Mouse (Mus musculus) T-helper 17 cell (primary cell): ENCODE results near the gene Blm.

Experiments used
- in situ Hi-C, 2 experiments: fragments of 300-600 bp; cut with MboI, MseI; formaldehyde crosslinking; loops; 1 replicate in 1 of 2; 2 replicates in 1 of 2; pipeline ENCODE4 v1.15.1; 2025; ENCODE audit warnings: high pct_unique_total_duplicates in 2 of 2

Blm gene

DNA sequence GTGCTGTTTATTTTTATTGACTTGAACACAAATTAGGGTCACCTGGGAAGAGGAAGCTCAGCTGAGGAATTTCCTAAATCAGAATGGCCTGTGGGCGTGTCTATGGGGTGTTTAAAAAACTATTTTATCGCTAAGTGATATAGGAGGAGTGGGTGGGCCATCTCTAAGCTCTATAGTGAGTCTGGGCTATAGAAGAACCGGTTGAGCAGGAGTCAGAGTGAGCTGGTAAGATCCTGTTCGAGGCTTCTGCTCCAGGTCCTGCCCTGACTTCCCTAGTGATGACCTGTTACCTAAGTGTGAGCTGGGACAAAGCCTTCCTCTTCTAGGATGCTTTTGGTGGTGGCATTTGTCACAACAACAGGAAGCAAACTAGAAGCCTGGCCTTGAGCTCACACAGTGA, 94.2 kb downstream of the Blm start:
- in situ Hi-C loops: no loop called here

DNA sequence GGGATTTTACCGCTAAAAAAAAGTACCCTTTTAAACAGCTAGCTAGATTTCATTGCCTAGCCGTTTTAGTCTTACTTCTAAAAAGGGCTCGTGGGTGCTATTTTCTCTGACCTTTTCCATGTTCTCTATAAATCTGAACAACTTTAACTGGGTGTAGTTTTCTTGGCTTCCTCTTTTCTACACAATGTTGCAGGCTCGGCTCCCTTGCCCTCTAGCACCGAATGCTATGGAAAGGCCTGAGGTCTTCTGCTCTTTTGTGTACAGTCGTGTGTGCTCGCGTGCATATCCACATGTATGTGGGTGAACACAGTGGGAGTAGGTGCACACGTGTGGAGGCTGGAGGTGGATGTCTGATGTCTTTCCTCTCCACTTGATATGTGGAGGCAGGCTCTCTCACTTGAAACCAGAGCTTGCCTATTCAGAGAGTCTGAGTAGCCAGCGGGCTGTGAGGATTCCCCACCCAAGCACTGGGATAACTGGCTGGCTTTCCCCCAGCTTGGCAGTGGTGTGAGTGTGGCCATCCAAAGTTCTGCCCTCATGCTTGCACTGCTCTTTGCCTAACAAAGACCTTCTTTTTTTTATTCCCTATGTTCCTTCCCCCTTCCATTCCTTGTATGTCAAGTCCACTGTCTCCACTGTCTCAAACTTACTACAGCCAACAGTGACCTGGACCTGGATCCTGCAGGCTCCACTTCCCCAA, 95.0 kb downstream of the Blm start:
- in situ Hi-C loops: no loop called here

DNA sequence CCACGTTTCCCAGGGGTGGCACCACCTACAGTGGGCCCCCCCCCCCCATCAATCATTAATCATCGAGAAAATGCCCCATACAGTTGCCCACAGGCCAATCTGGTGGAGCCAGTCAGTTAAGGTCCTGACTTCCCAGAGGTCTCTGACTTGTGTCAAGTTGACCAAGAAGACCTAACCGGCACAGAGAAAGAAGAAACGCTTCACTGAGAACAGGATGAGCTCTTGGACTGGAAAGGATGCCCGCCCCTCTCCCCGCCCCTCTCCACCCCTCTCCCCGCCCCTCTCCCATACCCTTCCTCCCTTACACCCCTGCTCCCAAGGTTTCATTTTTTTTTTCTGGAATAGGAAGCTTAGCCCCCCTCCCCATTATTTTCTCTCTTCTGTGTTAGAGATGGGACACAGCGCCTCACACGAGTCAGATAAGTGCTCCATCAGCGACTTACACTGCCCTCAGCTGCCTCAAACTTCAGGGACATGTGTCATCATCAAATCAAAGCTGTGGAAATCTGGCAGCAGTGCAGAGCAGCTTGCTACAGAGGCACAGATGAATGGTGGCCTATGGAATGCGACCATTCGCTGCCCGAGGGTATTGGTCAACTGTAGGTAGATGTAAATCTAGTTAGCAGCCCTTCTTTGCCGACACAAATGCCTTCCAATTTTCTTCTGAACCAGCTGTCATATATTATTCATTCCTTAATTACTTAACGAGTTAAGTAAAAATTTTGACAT, 95.7 kb downstream of the Blm start:
- in situ Hi-C loops: no loop called here

DNA sequence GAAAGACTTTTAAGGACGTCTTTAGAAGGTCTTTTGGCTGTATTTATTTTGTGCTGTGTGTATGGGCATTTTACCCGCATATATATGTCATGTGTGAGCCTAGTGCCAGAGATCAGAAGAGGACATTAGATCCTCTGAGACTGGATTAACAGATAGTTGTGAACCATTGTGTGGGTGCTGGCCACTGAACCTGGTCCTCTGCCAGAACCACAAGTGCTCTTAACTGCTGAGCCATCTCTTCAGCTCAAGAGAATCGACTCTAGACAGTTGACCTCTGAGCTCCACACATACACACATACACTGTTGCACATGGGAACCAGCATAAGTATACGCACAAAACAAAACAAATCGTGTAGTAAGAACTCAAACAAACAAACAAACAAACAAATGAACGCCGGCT, 98.3 kb downstream of the Blm start:
- in situ Hi-C loops: no loop called here

DNA sequence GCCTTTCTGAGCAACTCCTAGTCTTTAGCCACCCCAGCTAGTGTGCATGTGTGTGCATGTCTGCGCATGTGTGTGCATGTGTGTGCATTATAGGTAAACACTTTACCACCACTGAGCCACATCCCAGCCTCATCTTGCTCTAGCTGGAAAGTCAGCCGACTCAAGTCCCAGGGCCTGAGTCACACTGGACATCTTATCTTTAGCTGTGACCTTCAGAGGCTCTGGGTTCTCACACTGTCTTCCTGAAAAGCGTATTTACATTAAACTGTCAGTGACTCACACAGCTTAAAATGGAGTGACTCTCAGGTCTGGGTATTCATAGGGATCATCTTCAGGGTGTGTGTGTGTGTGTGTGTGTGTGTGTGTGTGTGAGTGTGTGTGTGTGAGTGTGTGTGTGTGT, 99.3 kb downstream of the Blm start:
- in situ Hi-C loops: no loop called here

DNA sequence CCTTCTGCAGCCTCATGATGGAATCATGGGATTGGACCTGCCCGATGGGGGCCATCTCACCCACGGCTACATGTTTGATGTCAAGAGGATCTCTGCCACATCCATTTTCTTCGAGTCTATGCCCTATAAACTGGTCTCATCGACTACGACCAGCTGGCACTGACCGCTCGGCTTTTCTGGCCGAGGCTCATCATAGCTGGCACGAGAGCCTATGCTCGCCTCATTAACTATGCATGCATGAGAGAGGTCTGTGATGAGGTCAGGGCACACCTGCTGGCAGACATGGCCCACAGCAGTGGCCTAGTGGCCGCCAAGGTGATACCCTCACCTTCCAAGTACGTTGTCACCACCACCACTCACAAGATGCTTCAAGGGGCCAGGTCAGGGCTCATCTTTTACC, 105.3 kb downstream of the Blm start:
- in situ Hi-C loops: no loop called here

DNA sequence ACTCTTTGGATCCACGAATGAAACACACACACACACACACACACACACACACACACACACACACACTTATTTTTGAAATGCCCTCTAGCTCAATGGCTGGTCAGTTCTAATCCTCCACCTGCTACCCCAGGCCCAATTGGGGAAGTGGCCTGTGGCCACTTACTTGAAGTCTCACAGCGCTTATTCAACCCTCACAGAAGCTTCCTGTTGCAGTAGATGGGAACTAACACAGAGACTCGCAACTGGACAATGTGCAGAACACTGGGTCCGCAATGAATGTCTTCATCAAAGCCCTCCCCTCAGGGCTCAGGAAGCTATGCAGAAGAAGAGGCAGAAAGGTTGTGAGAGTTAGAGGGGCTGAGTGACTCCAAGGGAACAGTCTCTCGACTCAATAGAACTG, 107.2 kb downstream of the Blm start:
- in situ Hi-C loops: no loop called here

DNA sequence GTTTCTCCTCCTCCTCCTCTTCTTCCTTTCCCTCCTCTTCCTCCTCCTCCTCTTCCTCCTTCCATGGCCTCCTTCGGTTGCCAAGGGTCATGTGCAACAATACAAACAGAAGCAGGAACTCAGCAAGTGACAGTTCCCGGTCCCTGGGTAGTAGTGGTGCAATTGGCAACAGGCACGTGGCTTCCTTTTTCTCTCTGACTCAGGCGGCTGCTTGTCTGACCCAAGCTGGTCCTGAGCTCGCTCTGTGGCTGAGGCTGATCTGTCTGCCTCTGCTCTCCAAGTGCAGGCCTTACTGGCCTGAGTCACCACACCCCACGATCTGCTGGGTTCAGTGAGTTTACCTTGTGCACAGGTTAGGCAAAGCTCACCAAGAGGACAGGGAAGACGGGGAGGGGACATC, 108.6 kb downstream of the Blm start:
- in situ Hi-C loops: no loop called here

DNA sequence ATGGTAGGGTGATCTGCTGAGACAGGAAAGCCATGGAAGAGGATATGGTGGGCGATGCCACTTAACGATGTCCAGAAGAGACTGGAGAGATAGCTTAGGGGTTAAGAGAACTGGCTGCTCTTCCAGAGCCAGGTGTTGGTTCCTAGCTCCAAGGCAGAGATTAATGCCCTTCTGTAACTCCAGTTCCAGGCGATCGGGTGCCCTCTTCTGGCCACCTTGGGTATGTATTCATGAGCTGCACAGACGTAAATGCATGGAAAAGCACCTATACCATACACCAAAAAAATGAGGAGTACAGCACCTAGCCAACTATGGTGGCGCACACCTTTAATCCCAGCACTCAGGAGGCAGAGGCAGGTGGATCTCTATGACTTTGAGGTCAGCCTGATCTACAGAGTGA, 110.2 kb downstream of the Blm start:
- in situ Hi-C loops: no loop called here

DNA sequence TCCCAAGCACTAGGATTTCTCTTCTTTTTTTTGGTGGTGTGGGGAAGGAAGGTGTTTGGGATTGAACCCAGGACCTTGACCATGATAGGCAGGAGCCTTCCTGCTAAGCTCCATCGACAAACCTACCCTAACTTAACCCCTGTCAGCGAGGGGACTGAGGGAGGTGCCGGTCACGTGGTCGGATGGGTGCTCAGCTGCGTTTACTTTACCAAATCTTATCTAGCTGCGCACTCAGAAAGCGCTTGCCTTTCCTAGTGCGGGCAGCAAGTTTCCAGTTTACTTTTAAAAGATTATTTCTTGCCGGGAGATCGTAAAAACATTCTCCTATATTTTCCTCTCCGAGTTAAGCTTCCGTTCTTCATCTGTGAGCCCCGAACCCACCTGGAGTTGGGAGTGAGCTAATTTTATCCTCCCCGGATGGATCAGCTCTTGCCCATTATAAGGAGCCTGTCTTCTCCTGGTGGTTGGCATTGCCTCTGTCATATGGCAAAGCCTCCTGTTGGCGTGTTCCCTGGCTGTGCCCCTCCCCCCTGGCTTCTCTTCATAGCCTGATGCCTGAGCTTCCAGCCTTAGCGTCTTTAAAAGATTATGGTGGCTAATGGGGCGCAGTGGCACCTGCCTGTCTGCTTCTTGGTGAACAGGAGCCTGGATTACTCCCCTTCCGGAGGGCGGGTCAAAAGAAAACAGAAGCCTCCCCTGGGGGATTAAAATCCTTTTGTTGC, 112.0 kb downstream of the Blm start:
- in situ Hi-C loops: no loop called here

DNA sequence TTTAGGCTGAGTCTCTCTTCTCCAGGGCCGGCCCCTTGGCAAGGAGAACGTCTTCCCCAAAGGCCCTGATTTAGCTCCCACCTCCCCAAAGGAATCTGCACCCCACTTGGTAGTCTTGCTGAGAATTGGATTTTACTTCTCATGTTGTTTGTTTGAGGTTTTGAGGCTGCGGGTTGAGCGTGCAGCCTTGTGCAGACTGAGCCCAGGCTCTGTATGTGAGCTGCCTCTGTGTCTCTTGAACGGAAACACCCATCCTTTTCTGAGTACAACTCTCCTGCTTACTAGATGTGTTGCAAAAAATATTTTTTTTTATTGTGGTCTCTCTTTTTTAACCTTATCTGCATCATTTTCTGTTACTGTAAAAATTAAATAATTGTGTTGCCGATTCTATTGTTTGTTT, 113.3 kb downstream of the Blm start:
- in situ Hi-C loops: no loop called here

DNA sequence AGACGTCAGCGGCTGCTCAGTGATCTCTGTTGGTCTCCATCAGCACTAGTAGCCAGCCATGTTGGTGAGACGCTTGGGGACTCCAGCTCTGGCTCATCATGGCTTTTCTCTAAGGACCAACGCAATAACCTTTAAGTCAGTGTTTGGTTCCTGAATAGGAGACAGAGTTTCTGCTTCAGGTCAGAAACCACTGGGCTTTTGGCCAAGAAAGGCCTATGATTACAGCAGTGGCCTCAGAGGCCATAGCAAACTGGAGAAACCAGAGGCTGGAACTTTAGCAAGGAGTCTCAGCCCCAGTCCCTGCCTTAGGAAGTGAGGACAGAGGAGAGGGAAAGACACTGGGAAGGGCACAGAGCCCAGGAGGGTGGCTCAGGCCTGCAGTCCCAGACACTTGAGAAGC, 114.3 kb downstream of the Blm start:
- in situ Hi-C loops: no loop called here

DNA sequence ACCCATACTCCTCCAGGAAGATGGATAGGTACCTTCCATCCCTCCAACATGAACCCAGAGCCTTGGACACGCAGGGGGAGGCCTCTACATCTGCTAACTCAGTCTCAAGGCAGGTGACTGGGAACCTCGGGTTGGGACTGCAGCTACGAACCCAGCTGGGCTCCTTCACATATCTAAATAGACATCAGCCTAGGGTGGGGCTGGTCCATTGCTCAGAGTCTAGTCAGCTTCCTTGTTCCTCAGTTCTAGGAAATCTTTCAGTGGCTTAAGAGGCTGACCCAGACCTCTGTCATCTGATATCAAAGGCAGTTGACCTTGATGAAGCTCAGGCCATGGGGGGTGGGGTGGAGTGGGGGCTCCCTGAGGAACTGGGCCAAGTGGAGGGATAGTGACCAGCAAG, 115.6 kb downstream of the Blm start:
- in situ Hi-C loops: no loop called here

DNA sequence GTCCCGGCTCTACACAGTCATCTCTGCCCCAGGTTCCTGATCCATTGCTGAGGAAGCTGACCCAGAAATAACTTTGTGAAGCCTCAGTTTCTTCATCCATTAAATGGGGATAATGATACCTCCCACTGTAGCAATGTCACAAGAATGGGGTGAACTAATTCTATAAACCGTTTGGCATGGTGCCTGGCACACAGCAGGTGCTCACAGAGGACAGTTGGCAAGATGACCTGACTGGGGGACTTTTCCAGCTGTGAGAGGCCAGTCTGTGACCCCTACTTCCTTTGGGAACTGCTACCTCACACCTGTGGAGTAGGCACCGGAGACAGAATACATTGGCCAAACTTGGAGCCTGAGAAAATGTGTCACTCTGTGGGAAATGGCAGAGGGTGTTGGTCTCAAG, 116.9 kb downstream of the Blm start:
- in situ Hi-C loops: no loop called here

DNA sequence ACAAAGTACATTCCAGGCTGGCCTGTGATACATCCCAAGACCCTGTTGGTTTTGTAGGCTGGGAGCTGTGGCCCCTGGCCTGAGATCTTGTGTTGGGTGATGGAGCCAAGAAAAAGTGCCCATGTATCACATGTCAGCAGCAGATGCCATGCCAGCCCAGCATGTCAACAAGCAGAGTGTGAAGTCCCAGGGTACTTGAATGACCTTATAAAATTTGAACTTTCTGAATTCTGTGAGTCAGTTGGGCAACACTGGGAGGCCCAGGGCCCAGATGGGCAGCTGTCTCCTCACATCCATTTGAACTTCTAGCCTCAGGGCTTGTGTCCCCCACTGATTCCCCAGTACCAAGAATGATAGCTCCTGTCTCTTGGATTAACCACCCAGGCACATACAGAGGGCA, 117.3 kb downstream of the Blm start:
- in situ Hi-C loops: no loop called here

DNA sequence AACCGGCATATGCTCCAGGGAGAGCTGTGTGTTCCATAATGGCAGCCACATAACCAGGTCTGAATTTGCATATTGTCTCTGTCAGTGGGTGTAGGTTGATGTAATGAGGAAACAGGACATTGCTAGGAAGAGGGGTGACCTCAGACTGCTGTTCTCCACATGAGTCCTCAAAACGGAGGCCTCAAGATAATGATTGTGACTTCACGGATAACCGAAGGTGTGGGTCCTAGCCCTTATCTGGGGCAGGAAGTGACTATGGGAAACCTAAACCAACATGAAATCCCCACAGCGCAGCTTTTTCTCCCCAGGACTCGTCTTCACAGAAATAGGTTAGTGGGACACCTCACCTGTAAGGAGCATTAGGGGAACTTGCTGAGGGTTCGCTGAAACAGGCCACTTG, 118.0 kb downstream of the Blm start:
- in situ Hi-C loops: no loop called here

DNA sequence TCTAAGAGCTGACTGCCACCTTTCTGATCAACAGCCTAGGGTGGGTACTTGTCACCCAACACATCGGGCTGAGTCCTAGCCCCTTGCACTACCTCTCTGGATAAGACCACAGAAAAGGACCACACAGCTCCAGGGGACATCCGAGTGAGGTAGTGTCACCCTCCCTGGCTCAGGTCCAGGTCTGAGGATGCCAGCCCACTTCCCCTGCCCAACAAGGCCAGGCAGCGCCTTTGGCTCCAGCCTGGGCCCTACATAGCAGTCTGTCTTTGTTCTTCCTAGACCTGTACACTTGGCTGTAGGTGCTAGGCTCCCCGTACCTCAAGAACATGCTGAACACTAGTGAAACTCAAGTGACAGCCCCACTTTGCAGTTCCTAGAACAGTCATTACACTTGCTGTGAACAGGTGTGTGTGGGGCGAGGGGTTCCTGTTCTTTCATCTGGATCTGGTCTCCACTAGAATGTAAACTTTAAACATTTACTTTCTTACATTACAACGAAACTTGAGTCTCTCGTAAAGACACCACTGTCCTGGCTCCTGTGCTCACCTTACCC, 120.5 kb downstream of the Blm start:
- in situ Hi-C loops: no loop called here

DNA sequence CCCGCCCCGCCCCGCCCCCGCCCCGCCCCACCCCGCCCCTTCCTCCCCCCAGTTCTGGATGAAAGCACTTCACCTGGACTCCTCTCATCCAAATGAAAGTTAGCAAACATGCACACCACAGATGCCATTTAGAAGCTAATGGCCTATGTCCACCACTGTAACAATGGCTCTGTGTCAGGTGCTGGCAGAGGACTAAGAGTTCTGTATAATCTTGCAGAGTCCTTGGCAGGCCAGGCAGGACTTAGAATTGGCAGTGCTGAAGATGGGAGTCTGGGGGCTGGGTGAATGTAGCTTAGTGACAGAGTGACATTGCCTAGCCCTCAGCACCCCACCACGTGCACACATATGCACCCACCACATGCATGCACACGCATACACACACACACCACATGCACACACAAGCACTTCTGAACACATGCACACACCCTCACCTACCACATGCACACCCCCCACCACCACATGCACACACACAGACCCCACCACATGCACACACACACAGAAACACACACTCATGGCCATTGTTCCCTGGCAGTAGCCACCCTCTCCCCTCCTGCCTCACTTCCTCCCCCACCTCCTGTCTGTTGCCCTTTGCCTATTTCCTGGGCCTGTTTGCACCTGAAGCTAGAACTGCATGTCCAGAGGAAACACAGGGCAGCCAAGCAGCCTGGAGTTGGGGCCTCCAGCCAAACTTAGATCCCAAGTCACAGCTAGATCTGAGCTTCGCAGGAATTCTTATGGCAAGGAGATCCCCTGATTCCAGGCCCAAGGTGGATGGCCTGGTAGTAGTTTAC, 121.2 kb downstream of the Blm start:
- in situ Hi-C loops: no loop called here

DNA sequence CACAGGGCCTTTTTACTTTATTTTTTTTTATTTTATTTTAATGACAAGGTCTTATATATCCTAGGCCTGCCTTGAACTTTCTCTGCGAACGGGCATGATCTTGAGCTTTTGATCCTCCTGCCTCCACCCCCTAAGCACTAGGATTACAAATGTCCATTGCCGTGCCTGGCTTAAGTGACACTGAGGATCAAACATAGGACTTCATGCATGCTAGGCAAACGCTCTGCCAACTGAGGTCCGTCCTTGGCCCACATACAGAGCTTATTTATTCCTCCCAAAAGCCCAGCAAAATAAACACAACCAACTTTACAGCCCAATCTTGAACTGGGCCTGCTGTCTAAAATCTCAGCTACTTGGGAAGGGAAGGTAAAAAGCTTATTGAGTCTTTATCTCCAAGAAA, 122.1 kb downstream of the Blm start:
- in situ Hi-C loops: no loop called here

DNA sequence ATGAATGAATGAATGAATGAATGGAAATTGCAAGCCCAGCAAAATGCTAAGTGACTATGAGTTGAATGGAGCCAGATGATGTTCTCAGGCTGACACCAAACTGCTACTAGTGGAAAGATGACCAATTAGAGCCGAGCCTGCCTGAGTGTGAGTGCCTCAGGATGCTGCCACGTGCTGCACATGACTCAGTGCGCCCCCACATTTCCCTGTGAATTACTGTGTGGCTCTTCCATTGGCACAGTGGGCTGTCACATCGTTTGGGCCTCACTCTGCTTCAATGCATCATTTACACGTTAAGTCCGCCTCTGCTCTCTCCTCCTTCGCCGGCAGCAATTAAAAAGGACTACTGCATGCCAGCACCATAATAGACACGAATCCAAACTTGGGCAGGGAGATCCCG, 122.6 kb downstream of the Blm start:
- in situ Hi-C loops: no loop called here

DNA sequence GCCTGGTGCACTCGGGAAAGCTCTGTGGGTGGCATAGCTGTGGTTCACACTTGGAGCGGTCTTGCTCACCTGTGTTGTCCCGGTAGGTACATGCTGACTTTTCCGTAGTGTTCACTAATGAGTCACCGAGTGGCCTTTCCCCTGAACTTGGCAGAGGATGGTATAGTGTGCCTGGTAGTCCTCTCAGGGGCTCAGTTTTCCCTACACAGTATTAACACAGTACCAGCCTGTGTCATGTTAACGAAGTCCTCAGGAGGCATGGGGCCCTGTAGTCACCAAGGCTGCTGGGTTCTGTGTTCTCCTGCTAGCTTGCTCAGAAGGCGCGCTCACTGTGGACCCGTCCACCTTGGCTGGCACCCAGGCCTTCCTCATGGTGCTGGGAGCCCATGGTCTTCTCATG, 124.5 kb downstream of the Blm start:
- in situ Hi-C loops: no loop called here

DNA sequence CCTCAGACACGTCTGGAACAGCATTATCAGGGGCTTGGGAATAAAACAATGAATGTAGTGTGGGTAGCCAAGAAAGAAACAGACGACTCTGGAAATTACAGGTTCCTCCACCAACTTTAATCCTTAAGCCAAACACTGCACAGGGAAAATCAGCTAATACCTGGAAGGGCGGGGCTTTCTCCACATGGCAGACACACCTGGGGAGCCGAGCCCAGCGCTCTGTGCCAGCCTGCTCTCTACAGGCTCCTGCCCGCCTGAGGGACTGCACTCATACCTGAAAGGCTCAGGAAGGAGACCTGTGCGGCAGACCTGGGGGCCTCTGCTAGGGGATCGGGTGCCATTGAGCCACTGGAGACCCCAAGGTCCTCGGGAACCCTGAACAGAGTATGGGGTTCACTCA, 127.2 kb downstream of the Blm start:
- in situ Hi-C loops: loop anchor here in 1 of 2 experiments (10.0 kb wide), 1 partner anchor 1543 kb away; no protein-coding TSS in a partner anchor
